Mouse (Mus musculus): ENCODE measurements around the gene Clnk. TPM values are rescaled to one million over a fixed set of nuclear protein-coding genes. Genes with fewer than 3 reads are reported as not detected.

Clnk gene
- polyA plus RNA-seq, 1 experiment from 2014 or later: 0.14 TPM

- Histone ChIP-seq H3K4me1 (peaks cover 18% of the 10 kb centered on the region), H3K27me3 (replicated peaks; ENCODE audit: low read depth, poor library complexity, severe bottlenecking) (no peaks in the 10 kb centered on the region), H3K9me3 (no peaks in the 10 kb centered on the region), H3K27ac (replicated peaks) (no peak overlapping the region), H3K36me3 (replicated peaks) (no peaks in the 10 kb centered on the region), H3K4me3 (no peak overlapping the region)
- WGBS: 3% methylated on average over 1 of the region's 1 CpGs
- peak; percentile 11 for DNase-seq (ENCODE audit: low spot score)
Measured at GRCm38 (mm10) chr5:38874931-38875330, 1.7 kb downstream of the Clnk start.

GRCm38 (mm10) chr5:38872906-38873305 is 3.7 kb downstream of the Clnk start:
- no peaks in the 10 kb centered on the region for H3K36me3 ChIP-seq (replicated peaks)
- WGBS: 96% methylated on average over 3 of the region's 3 CpGs

GRCm38 (mm10) chr5:38871591-38871990 is 5.0 kb downstream of the Clnk start:
- Histone ChIP-seq H3K4me3 (no peak overlapping the region), H3K4me1 (peaks cover 18% of the 10 kb centered on the region), H3K9me3 (no peaks in the 10 kb centered on the region), H3K27ac (replicated peaks) (no peak overlapping the region), H3K36me3 (replicated peaks) (no peaks in the 10 kb centered on the region), H3K27me3 (replicated peaks; ENCODE audit: low read depth, poor library complexity, severe bottlenecking) (no peaks in the 10 kb centered on the region)
- no peak for DNase-seq (ENCODE audit: low spot score)
- 55% methylated on average over 2 of the region's 2 CpGs for WGBS

More at GRCm38 (mm10) chr5:38872906-38873305, 3.7 kb downstream of the Clnk start:
- DNase-seq (ENCODE audit: low spot score): no peak
- H3K27me3 ChIP-seq (replicated peaks; ENCODE audit: low read depth, poor library complexity, severe bottlenecking): no peaks in the 10 kb centered on the region
- H3K9me3 ChIP-seq: no peaks in the 10 kb centered on the region
- no peak overlapping the region for H3K27ac ChIP-seq (replicated peaks)
- H3K4me3 ChIP-seq: no peak overlapping the region
- H3K4me1 ChIP-seq: peaks cover 18% of the 10 kb centered on the region

- no peaks in the 10 kb centered on the region for H3K9me3 ChIP-seq
- H3K36me3 ChIP-seq (replicated peaks): no peaks in the 10 kb centered on the region
- 63% methylated on average over 12 of the region's 12 CpGs for WGBS
- H3K4me1 ChIP-seq: peaks cover 14% of the 10 kb centered on the region
- DNase-seq (ENCODE audit: low spot score): peak; percentile 18
- H3K4me3 ChIP-seq: no peak overlapping the region
- H3K27me3 ChIP-seq (replicated peaks; ENCODE audit: low read depth, poor library complexity, severe bottlenecking): no peaks in the 10 kb centered on the region
- no peak overlapping the region for H3K27ac ChIP-seq (replicated peaks)
Measured at GRCm38 (mm10) chr5:38870485-38870884, 6.1 kb downstream of the Clnk start.

- DNase-seq (ENCODE audit: low spot score): no peak
- peaks cover 9% of the 10 kb centered on the region for H3K4me1 ChIP-seq
- no peaks in the 10 kb centered on the region for H3K9me3 ChIP-seq
- no peaks in the 10 kb centered on the region for H3K36me3 ChIP-seq (replicated peaks)
- 87% methylated on average over 9 of the region's 9 CpGs for WGBS
- no peaks in the 10 kb centered on the region for H3K27me3 ChIP-seq (replicated peaks; ENCODE audit: low read depth, poor library complexity, severe bottlenecking)
- no peak overlapping the region for H3K27ac ChIP-seq (replicated peaks)
- H3K4me3 ChIP-seq: no peak overlapping the region
Measured at GRCm38 (mm10) chr5:38869976-38870375, 6.6 kb downstream of the Clnk start.

GRCm38 (mm10) chr5:38864624-38865023 is 12.0 kb downstream of the Clnk start:
- 83% methylated on average over 6 of the region's 6 CpGs for WGBS
- Histone ChIP-seq H3K4me3 (no peak overlapping the region), H3K9me3 (no peaks in the 10 kb centered on the region), H3K27ac (replicated peaks) (no peak overlapping the region), H3K36me3 (replicated peaks) (no peaks in the 10 kb centered on the region), H3K27me3 (replicated peaks; ENCODE audit: low read depth, poor library complexity, severe bottlenecking) (no peaks in the 10 kb centered on the region), H3K4me1 (peaks cover 8% of the 10 kb centered on the region; the same call in 1 of the 2 replicates)
- no peak for DNase-seq (ENCODE audit: low spot score)

- no peak for DNase-seq (ENCODE audit: low spot score)
- Histone ChIP-seq H3K9me3 (no peaks in the 10 kb centered on the region), H3K27ac (replicated peaks) (no peak overlapping the region), H3K27me3 (replicated peaks; ENCODE audit: low read depth, poor library complexity, severe bottlenecking) (no peaks in the 10 kb centered on the region), H3K4me3 (no peak overlapping the region), H3K36me3 (replicated peaks) (no peaks in the 10 kb centered on the region), H3K4me1 (peaks cover 18% of the 10 kb centered on the region)
- 76% methylated on average over 3 of the region's 3 CpGs for WGBS
Measured at GRCm38 (mm10) chr5:38863029-38863428, 13.6 kb downstream of the Clnk start.

- no peaks in the 10 kb centered on the region for H3K27me3 ChIP-seq (replicated peaks; ENCODE audit: low read depth, poor library complexity, severe bottlenecking)
- DNase-seq (ENCODE audit: low spot score): no peak
- 69% methylated on average over 13 of the region's 13 CpGs for WGBS
- H3K36me3 ChIP-seq (replicated peaks): no peaks in the 10 kb centered on the region
- H3K27ac ChIP-seq (replicated peaks): no peak overlapping the region
- H3K9me3 ChIP-seq: no peaks in the 10 kb centered on the region
- no peak overlapping the region for H3K4me3 ChIP-seq
- H3K4me1 ChIP-seq: peaks cover 24% of the 10 kb centered on the region
Measured at GRCm38 (mm10) chr5:38862288-38862985, 14.2 kb downstream of the Clnk start.

GRCm38 (mm10) chr5:38858015-38858721 is 18.4 kb downstream of the Clnk start:
- H3K27ac ChIP-seq (replicated peaks): peak overlapping the region; percentile 65
- 39% methylated on average over 4 of the region's 4 CpGs for WGBS
- no peaks in the 10 kb centered on the region for H3K36me3 ChIP-seq (replicated peaks)
- no peak overlapping the region for H3K4me3 ChIP-seq
- H3K27me3 ChIP-seq (replicated peaks; ENCODE audit: low read depth, poor library complexity, severe bottlenecking): no peaks in the 10 kb centered on the region
- DNase-seq (ENCODE audit: low spot score): peak; percentile 69
- H3K4me1 ChIP-seq: peaks cover 32% of the 10 kb centered on the region
- no peaks in the 10 kb centered on the region for H3K9me3 ChIP-seq

GRCm38 (mm10) chr5:38857591-38857990 is 19.0 kb downstream of the Clnk start:
- Histone ChIP-seq H3K36me3 (replicated peaks) (no peaks in the 10 kb centered on the region), H3K9me3 (no peaks in the 10 kb centered on the region), H3K4me3 (no peak overlapping the region), H3K27ac (replicated peaks) (peak overlapping the region; percentile 65), H3K27me3 (replicated peaks; ENCODE audit: low read depth, poor library complexity, severe bottlenecking) (no peaks in the 10 kb centered on the region), H3K4me1 (peaks cover 29% of the 10 kb centered on the region)
- 57% methylated on average over 1 of the region's 1 CpGs for WGBS
- no peak for DNase-seq (ENCODE audit: low spot score)

- no peak for DNase-seq (ENCODE audit: low spot score)
- H3K27me3 ChIP-seq (replicated peaks; ENCODE audit: low read depth, poor library complexity, severe bottlenecking): no peaks in the 10 kb centered on the region
- H3K27ac ChIP-seq (replicated peaks): no peak overlapping the region
- peaks cover 11% of the 10 kb centered on the region; the same call in 1 of the 2 replicates for H3K4me1 ChIP-seq
- H3K36me3 ChIP-seq (replicated peaks): no peaks in the 10 kb centered on the region
- no peaks in the 10 kb centered on the region for H3K9me3 ChIP-seq
- H3K4me3 ChIP-seq: no peak overlapping the region
- 83% methylated on average over 1 of the region's 1 CpGs for WGBS
Measured at GRCm38 (mm10) chr5:38850171-38850570, 26.4 kb downstream of the Clnk start.

- Histone ChIP-seq H3K27me3 (replicated peaks; ENCODE audit: low read depth, poor library complexity, severe bottlenecking) (no peaks in the 10 kb centered on the region), H3K9me3 (no peaks in the 10 kb centered on the region), H3K4me3 (no peak overlapping the region), H3K27ac (replicated peaks) (no peak overlapping the region), H3K4me1 (peaks cover 12% of the 10 kb centered on the region; the same call in 1 of the 2 replicates), H3K36me3 (replicated peaks) (no peaks in the 10 kb centered on the region)
- 49% methylated on average over 3 of the region's 3 CpGs for WGBS
- DNase-seq (ENCODE audit: low spot score): no peak
Measured at GRCm38 (mm10) chr5:38845529-38845928, 31.1 kb downstream of the Clnk start.

GRCm38 (mm10) chr5:38844312-38844711 is 32.3 kb downstream of the Clnk start:
- H3K9me3 ChIP-seq: no peaks in the 10 kb centered on the region
- no peaks in the 10 kb centered on the region for H3K27me3 ChIP-seq (replicated peaks; ENCODE audit: low read depth, poor library complexity, severe bottlenecking)
- no peak for DNase-seq (ENCODE audit: low spot score)
- peaks cover 12% of the 10 kb centered on the region; the same call in 1 of the 2 replicates for H3K4me1 ChIP-seq
- H3K36me3 ChIP-seq (replicated peaks): no peaks in the 10 kb centered on the region
- WGBS: 76% methylated on average over 2 of the region's 2 CpGs
- H3K4me3 ChIP-seq: no peak overlapping the region
- H3K27ac ChIP-seq (replicated peaks): no peak overlapping the region
